Mouse (Mus musculus) spleen, adult 2 months (tissue): ENCODE data around the gene Calcb.

Experiments used
- CTCF ChIP-seq: fragments of 200-500 bp; IDR thresholded peaks from 2 replicates; pipeline ENCODE4 v1.5.1; 2011; ENCODE audit warnings: mild to moderate bottlenecking, inconsistent platforms; ENCODE audit not compliant: insufficient read depth, insufficient read length, insufficient replicate concordance; ENCODE audit errors: extremely low read depth
- POLR2A ChIP-seq: fragments of 200-500 bp; IDR thresholded peaks from 2 replicates; pipeline ENCODE4 v1.6.1; 2011; ENCODE audit warnings: low read depth, low read length, inconsistent platforms

DNA sequence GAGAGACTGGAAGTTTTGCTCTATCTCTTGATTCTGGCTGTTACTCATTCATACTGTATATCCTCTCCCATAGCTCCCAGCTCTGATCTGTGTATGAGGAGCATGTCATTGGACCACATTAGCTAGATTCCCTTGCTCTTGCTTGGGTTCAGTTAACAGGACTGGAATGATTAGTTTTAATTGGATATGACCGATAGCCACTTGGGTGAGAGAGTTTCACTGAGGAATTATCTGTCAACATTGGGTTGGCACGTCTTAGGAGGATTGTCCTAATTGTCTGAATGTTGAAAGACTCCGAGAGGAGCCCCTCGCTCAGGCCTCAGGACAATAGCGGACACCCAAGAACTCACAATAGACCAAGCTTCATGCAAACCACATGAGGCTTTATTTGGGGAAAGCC is 17.8 kb downstream of the Calcb start:
- TF ChIP-seq POLR2A (no peak), CTCF (no peak)
